Mouse (Mus musculus): ENCODE measurements around the gene Diexf. TPM values are rescaled to one million over a fixed set of nuclear protein-coding genes. Genes with fewer than 3 reads are reported as not detected.
A peak's percentile ranks its signal among the peaks of the same experiment; 100 is the strongest.

Gene Diexf
- polyA plus RNA-seq, 2 experiments, result 8.9 to 33.4 TPM

- no peaks in the 10 kb centered on the region for H3K27me3 ChIP-seq (ENCODE audit: control insufficient read depth, insufficient read depth, low read length)
- ATAC-seq (ENCODE audit: low FRiP score, low read depth) (no peak), DNase-seq (ENCODE audit: low spot score) (no peak)
- H3K27ac ChIP-seq (replicated peaks; ENCODE audit: low read depth, low read length), result 0 out of 2 replicates have a peak overlapping the region, but pooled peaks have one; percentile 5
- 77% methylated on average over 7 of the region's 7 CpGs for WGBS
- no peak for TF ChIP-seq POLR2A (IDR thresholded peaks at IDR 0.05; ENCODE audit: borderline replicate concordance, extremely low read depth, insufficient read depth, insufficient read length)
- H3K36me3 ChIP-seq (ENCODE audit: control insufficient read depth, insufficient read depth, low read length), result no peaks in the 10 kb centered on the region
- H3K4me1 ChIP-seq (ENCODE audit: control insufficient read depth, insufficient read depth, low read length), result peaks cover 11% of the 10 kb centered on the region
- H3K4me2 ChIP-seq (replicated peaks; ENCODE audit: low read depth, low read length, severe bottlenecking), result no peak overlapping the region
- H3K4me3 ChIP-seq (replicated peaks; ENCODE audit: low read length), result no peak overlapping the region
- H3K9me3 ChIP-seq (ENCODE audit: control insufficient read depth, low read length), result no peaks in the 10 kb centered on the region
- H3K9ac ChIP-seq (ENCODE audit: low read depth, low read length, severe bottlenecking), result no peak overlapping the region
These were observed 39.2 kb upstream of the Diexf start for GRCm38 (mm10) chr1:193169228-193169627.

- Histone ChIP-seq H3K36me3 (ENCODE audit: control insufficient read depth, insufficient read depth, low read length) (no peaks in the 10 kb centered on the region), H3K9me3 (ENCODE audit: control insufficient read depth, low read length) (no peaks in the 10 kb centered on the region), H3K27ac (replicated peaks; ENCODE audit: low read depth, low read length) (no peak within 1 kb of the TSS), H3K4me3 (replicated peaks; ENCODE audit: low read length) (no peak within 1 kb of the TSS), H3K4me1 (ENCODE audit: control insufficient read depth, insufficient read depth, low read length) (peaks cover 6% of the 10 kb centered on the region; the same call in 1 of the 2 replicates), H3K27me3 (ENCODE audit: control insufficient read depth, insufficient read depth, low read length) (no peaks in the 10 kb centered on the region), H3K9ac (ENCODE audit: low read depth, low read length, severe bottlenecking) (no peak within 1 kb of the TSS), H3K4me2 (replicated peaks; ENCODE audit: low read depth, low read length, severe bottlenecking) (no peak within 1 kb of the TSS)
- ATAC-seq (ENCODE audit: low FRiP score, low read depth) (no peak), DNase-seq (ENCODE audit: low spot score) (no peak)
- 96% methylated on average over 3 of the region's 3 CpGs for WGBS
- TF ChIP-seq POLR2A (IDR thresholded peaks at IDR 0.05; ENCODE audit: borderline replicate concordance, extremely low read depth, insufficient read depth, insufficient read length), result no peak
These were observed 37.7 kb upstream of the Diexf start, which contains the start of gene A130010J15Rik for GRCm38 (mm10) chr1:193167746-193168145. TSS of gene A130010J15Rik (plus strand) at chr1:193168046.

GRCm38 (mm10) chr1:193160317-193161032, 30.4 kb upstream of the Diexf start:
- Histone ChIP-seq H3K27me3 (ENCODE audit: control insufficient read depth, insufficient read depth, low read length) (no peaks in the 10 kb centered on the region), H3K4me3 (replicated peaks; ENCODE audit: low read length) (peak overlapping the region; percentile 13; the same call in 1 of the 2 replicates), H3K9me3 (ENCODE audit: control insufficient read depth, low read length) (no peaks in the 10 kb centered on the region), H3K27ac (replicated peaks; ENCODE audit: low read depth, low read length) (no peak overlapping the region), H3K36me3 (ENCODE audit: control insufficient read depth, insufficient read depth, low read length) (no peaks in the 10 kb centered on the region), H3K9ac (ENCODE audit: low read depth, low read length, severe bottlenecking) (0 out of 2 replicates have a peak overlapping the region, but pooled peaks have one; percentile 12), H3K4me2 (replicated peaks; ENCODE audit: low read depth, low read length, severe bottlenecking) (peak overlapping the region; percentile 37), H3K4me1 (ENCODE audit: control insufficient read depth, insufficient read depth, low read length) (peaks cover 13% of the 10 kb centered on the region)
- DNase-seq (ENCODE audit: low spot score), result peak; percentile 44
- TF ChIP-seq POLR2A (IDR thresholded peaks at IDR 0.05; ENCODE audit: borderline replicate concordance, extremely low read depth, insufficient read depth, insufficient read length), result no peak
- ATAC-seq (ENCODE audit: low FRiP score, low read depth), result 0 out of 2 replicates have a peak, but pooled peaks have one; percentile 28
- WGBS, result 19% methylated on average over 17 of the region's 18 CpGs

GRCm38 (mm10) chr1:193159613-193160012, 29.5 kb upstream of the Diexf start:
- ATAC-seq (ENCODE audit: low FRiP score, low read depth) (no peak), DNase-seq (ENCODE audit: low spot score) (no peak)
- WGBS, result 58% methylated on average over 1 of the region's 1 CpGs
- Histone ChIP-seq H3K27me3 (ENCODE audit: control insufficient read depth, insufficient read depth, low read length) (no peaks in the 10 kb centered on the region), H3K4me1 (ENCODE audit: control insufficient read depth, insufficient read depth, low read length) (peaks cover 13% of the 10 kb centered on the region), H3K36me3 (ENCODE audit: control insufficient read depth, insufficient read depth, low read length) (no peaks in the 10 kb centered on the region), H3K4me3 (replicated peaks; ENCODE audit: low read length) (no peak overlapping the region), H3K9ac (ENCODE audit: low read depth, low read length, severe bottlenecking) (no peak overlapping the region), H3K9me3 (ENCODE audit: control insufficient read depth, low read length) (no peaks in the 10 kb centered on the region), H3K4me2 (replicated peaks; ENCODE audit: low read depth, low read length, severe bottlenecking) (no peak overlapping the region), H3K27ac (replicated peaks; ENCODE audit: low read depth, low read length) (no peak overlapping the region)
- TF ChIP-seq POLR2A (IDR thresholded peaks at IDR 0.05; ENCODE audit: borderline replicate concordance, extremely low read depth, insufficient read depth, insufficient read length), result no peak

- H3K9ac ChIP-seq (ENCODE audit: low read depth, low read length, severe bottlenecking), result no peak overlapping the region
- no peak overlapping the region for H3K4me2 ChIP-seq (replicated peaks; ENCODE audit: low read depth, low read length, severe bottlenecking)
- no peak for TF ChIP-seq POLR2A (IDR thresholded peaks at IDR 0.05; ENCODE audit: borderline replicate concordance, extremely low read depth, insufficient read depth, insufficient read length)
- peaks cover 13% of the 10 kb centered on the region for H3K4me1 ChIP-seq (ENCODE audit: control insufficient read depth, insufficient read depth, low read length)
- no peak overlapping the region for H3K27ac ChIP-seq (replicated peaks; ENCODE audit: low read depth, low read length)
- 24% methylated on average over 3 of the region's 3 CpGs for WGBS
- no peak for ATAC-seq (ENCODE audit: low FRiP score, low read depth)
- DNase-seq (ENCODE audit: low spot score), result no peak
- H3K27me3 ChIP-seq (ENCODE audit: control insufficient read depth, insufficient read depth, low read length), result peaks cover 3% of the 10 kb centered on the region
- H3K4me3 ChIP-seq (replicated peaks; ENCODE audit: low read length), result no peak overlapping the region
- no peaks in the 10 kb centered on the region for H3K36me3 ChIP-seq (ENCODE audit: control insufficient read depth, insufficient read depth, low read length)
- no peaks in the 10 kb centered on the region for H3K9me3 ChIP-seq (ENCODE audit: control insufficient read depth, low read length)
These were observed 29.1 kb upstream of the Diexf start for GRCm38 (mm10) chr1:193159163-193159562.

Measured in limb, embryonic 14.5 days (tissue).